Mouse (Mus musculus) testis, adult 2 months (tissue): ENCODE measurements at regions not wholly inside any gene's neighbourhood (a gene's known extent, or its start where the extent isn't known, plus 50 kb on each side); places are given as distances from the start of the nearest gene placed in this dataset.

Experiments used
- H3K27ac ChIP-seq: fragments of 200-500 bp; 2 replicates; pipeline ENCODE4 v1.5.1; 2012; ENCODE audit warnings: low read depth, low read length; ENCODE audit not compliant: control insufficient read depth, insufficient read depth
- H3K27me3 ChIP-seq: fragments of 200-500 bp; 2 replicates; pipeline ENCODE4 v1.6.1; 2012; ENCODE audit warnings: mild to moderate bottlenecking, low read length, moderate library complexity; ENCODE audit not compliant: control insufficient read depth, insufficient read depth
- H3K36me3 ChIP-seq: fragments of 200-500 bp; 2 replicates; pipeline ENCODE4 v1.6.1; 2012; ENCODE audit warnings: mild to moderate bottlenecking, low read length; ENCODE audit not compliant: control insufficient read depth, insufficient read depth
- H3K4me1 ChIP-seq: fragments of 200-500 bp; 2 replicates; pipeline ENCODE4 v1.6.1; 2012; ENCODE audit warnings: low read length; ENCODE audit not compliant: control insufficient read depth, insufficient read depth
- H3K4me3 ChIP-seq: fragments of 200-500 bp; 2 replicates; pipeline ENCODE4 v1.5.1; 2012; ENCODE audit warnings: low read depth, mild to moderate bottlenecking, low read length, moderate library complexity, mixed read lengths; ENCODE audit not compliant: control insufficient read depth
- CTCF ChIP-seq: fragments of 200-500 bp; IDR thresholded peaks from 2 replicates; pipeline ENCODE4 v1.5.1; 2012; ENCODE audit warnings: low read depth, mild to moderate bottlenecking, inconsistent platforms, low read length, moderate library complexity; ENCODE audit not compliant: control insufficient read depth, insufficient read depth, insufficient replicate concordance
- POLR2A ChIP-seq: fragments of 200-500 bp; IDR thresholded peaks from 2 replicates; pipeline ENCODE4 v1.6.1; 2012; ENCODE audit warnings: low read depth, mild to moderate bottlenecking, inconsistent platforms, low read length, moderate library complexity; ENCODE audit not compliant: control insufficient read depth

DNA sequence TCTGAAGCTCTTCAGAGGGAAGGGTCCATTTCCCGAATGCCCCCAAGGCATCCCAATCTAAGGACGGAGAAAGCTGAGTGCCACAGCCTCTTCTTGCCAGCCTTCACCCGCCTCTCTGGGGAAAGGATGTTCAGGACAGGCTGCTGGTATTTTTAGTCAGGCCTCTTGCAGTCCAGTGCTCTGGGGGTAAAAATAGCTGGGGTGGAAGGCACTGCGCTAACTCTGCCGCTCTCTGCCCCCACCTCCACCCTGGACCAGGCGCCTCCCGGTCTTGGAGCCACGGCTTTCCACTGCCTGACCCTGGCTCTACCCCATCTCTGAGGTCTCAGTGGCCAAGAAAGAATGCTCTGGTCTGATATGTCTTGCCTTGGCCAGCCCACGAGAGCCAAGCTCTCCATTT is 128.9 kb downstream of the Vegfa start:
- no peaks in the 10 kb centered on the region for H3K36me3 ChIP-seq
- peaks cover 4% of the 10 kb centered on the region for H3K4me1 ChIP-seq
- H3K4me3 ChIP-seq, result no peak overlapping the region
- TF ChIP-seq POLR2A, result no peak
- no peak for TF ChIP-seq CTCF
- H3K27ac ChIP-seq, result no peak overlapping the region
- H3K27me3 ChIP-seq, result no peaks in the 10 kb centered on the region

DNA sequence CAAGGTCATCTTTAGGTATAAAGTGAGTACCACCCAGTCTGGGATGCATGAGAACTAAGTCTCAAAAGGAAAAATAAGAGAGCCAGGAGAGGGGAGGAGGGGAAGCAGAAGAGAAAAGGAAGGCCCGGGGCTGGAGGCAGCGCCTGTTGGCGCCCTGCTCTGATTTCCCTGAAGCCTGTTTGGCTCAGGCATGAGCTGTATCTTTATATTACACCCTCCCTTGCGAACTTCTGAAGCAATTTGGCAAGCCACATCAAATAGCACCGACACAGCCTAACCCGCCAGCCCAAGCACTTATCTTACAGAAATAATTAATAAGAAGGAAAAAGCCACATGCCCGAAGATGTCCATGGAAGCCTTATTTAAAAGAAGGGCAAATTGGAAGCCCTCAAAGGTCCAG is 129.5 kb downstream of the Vegfa start:
- TF ChIP-seq POLR2A, result no peak
- no peak for TF ChIP-seq CTCF
- Histone ChIP-seq H3K4me3 (no peak overlapping the region), H3K36me3 (no peaks in the 10 kb centered on the region), H3K27ac (no peak overlapping the region), H3K4me1 (peaks cover 4% of the 10 kb centered on the region), H3K27me3 (no peaks in the 10 kb centered on the region)

DNA sequence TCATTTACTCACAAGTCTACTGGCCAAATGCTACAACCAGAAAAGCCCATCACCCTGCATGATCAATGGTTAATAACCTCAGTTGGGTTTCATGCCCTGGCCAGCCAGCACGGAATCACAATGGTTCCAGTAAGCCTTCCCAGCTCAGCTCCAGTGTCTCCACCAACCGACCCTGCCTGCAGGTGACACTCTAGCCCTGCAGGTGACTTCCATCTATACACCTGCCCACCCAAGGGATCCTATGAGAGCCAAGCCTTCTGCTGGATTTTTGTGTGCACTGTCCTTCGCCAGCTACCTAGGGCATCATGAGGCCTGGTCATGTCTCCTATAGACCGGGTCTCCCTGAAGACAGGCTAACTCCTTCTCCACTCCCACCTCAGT is 135.3 kb downstream of the Vegfa start:
- Histone ChIP-seq H3K36me3 (no peaks in the 10 kb centered on the region), H3K4me1 (no peaks in the 10 kb centered on the region), H3K27me3 (no peaks in the 10 kb centered on the region), H3K4me3 (no peak overlapping the region), H3K27ac (no peak overlapping the region)
- TF ChIP-seq CTCF (no peak), POLR2A (no peak)

DNA sequence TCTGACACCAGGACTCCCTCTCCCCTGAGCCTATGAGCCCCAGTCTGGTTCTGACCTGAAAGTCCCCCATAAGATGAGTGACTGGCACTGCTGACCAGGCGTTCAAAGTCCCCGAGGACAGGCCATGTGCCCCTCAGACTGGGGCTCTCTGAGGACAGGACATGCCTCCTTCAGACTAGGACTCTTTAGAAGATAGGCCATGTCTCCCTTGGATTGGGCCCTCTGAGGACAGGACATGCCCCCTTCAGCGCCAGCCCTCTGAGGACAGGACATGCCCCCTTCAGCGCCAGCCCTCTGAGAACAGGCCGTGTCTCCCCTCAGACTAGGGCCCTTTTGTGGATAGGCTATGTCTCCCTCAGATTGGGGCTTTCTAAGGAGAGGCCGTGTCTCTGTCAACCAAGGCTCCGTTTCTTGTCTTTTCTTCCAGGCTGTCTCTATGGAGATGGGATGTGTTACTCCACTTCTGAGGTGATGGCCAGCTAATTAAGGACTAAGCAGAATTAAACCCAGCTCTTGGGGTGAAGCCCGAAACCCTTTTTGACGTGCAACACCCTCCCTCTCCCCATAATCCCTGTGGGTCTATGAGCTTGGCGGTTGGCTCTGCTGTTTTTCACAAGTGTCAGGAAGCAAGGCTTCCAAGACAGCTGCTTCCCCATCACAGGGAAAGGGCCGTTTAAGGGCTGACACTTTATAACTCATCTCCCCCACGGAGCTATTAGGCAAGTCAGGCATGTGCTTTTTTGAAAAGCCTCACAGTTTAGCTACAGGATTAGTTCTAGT is 135.8 kb downstream of the Vegfa start:
- no peak for TF ChIP-seq CTCF
- no peak for TF ChIP-seq POLR2A
- no peak overlapping the region for H3K4me3 ChIP-seq
- H3K36me3 ChIP-seq, result no peaks in the 10 kb centered on the region
- H3K27ac ChIP-seq, result no peak overlapping the region
- no peaks in the 10 kb centered on the region for H3K27me3 ChIP-seq
- H3K4me1 ChIP-seq, result no peaks in the 10 kb centered on the region

DNA sequence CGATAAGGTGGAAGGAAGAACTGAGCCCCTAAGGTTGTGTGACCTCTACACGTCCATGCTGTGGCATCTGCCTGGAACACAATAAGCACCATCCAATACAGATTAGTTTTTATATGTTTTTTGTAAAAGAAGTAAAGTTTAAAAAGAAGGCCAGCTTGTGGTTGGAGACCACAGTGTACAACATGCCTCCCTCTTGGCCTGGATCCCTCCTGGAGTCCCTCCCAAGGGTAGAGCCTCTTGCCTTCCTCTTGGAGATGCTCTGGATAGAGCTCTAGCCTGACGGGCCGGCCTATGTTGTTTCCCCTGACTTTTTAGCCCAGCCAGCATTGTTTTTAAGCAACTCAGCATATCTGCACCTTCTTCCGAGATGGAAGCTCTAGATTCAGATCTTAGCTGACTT is 138.0 kb downstream of the Vegfa start:
- Histone ChIP-seq H3K36me3 (no peaks in the 10 kb centered on the region), H3K4me1 (no peaks in the 10 kb centered on the region), H3K27ac (no peak overlapping the region), H3K4me3 (no peak overlapping the region), H3K27me3 (no peaks in the 10 kb centered on the region)
- TF ChIP-seq CTCF, result no peak
- TF ChIP-seq POLR2A, result no peak

DNA sequence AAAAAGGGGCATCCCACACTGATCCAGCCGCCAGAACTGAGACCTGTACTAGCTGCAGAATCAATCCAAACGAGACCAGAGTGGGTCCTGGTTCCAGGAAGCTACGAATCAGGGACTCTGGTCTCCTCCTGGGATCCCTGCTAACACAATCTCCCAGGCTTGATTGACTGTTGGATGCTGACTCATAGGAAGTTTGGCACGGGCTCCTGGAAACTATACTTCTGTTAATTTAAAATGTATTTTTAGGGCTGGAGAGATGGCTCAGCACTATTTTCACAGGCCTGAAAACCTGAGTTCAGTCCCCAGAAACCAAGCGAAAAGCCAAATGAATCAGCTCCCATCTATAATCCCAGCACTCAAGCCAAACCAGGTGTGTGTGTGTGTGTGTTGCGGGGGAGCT is 138.5 kb downstream of the Vegfa start:
- H3K4me3 ChIP-seq, result no peak overlapping the region
- H3K36me3 ChIP-seq, result no peaks in the 10 kb centered on the region
- no peak overlapping the region for H3K27ac ChIP-seq
- no peaks in the 10 kb centered on the region for H3K27me3 ChIP-seq
- no peaks in the 10 kb centered on the region for H3K4me1 ChIP-seq
- TF ChIP-seq CTCF (no peak), POLR2A (no peak)

DNA sequence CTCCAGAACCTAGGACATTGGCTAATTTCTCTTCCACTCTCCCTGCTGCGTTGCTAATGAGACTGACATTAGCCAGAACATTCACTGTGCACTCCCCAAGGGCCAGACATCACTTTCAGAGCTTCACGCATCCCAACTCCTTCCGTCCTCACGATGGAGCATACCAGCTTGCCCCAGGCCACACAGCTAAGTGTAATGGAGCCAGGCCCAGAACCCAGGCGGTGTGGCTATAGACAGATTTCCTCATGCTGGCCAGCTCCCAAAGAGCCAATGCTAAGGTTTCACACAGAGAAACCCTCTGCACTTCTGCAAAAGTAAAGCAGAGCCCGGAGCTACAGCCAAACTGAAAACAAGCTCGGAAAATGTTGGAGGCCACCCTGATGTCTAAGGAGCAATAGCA is 139.1 kb downstream of the Vegfa start:
- no peak overlapping the region for H3K4me3 ChIP-seq
- no peaks in the 10 kb centered on the region for H3K4me1 ChIP-seq
- H3K27me3 ChIP-seq, result no peaks in the 10 kb centered on the region
- H3K27ac ChIP-seq, result no peak overlapping the region
- TF ChIP-seq CTCF (no peak), POLR2A (no peak)
- no peaks in the 10 kb centered on the region for H3K36me3 ChIP-seq
